Mouse (Mus musculus): ENCODE results near the gene Slc50a1.
A peak's percentile ranks its signal among the peaks of the same experiment; 100 is the strongest.

DNA sequence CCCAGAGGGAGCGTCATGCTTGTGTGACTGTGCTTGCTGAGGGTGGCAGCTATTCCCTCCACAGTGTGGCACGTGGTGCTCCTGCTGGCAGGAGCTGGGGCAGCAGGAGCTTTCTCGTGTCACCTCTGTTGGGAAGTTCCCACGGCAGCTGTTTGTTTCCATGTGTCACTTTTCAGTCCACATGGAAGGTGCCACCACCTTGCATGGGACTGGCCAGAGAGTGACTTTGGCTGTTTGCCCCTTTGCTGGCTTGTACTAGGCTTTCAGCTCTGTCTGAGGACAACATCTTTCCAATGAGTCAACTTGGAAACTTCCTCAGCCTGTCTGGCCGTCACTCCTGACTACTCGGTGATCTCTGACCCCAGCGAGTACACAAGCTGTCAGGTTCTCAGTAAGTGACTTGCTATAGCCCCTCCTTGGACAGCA lies 18.1 kb upstream of the Slc50a1 start:
- TF ChIP-seq CTCF (IDR thresholded peaks at IDR 0.05; ENCODE audit: insufficient read depth, low read length), result 0 out of 2 replicates have a peak, but pooled peaks have one; percentile 3
- no peak for TF ChIP-seq POLR2A (IDR thresholded peaks at IDR 0.05; ENCODE audit: borderline replicate concordance, extremely low read depth, low read depth, low read length)
